Mouse (Mus musculus) liver, embryonic 14.5 days (tissue): ENCODE data around the gene Cox6b1.

Experiments used
- CTCF ChIP-seq: IDR thresholded peaks from 2 replicates; pipeline ENCODE4 v1.5.1; 2016; ENCODE audit warnings: antibody characterized with exemption, low read depth, control low read depth
- EP300 ChIP-seq: IDR thresholded peaks from 2 replicates; pipeline ENCODE4 v1.6.1; 2016; ENCODE audit warnings: antibody characterized with exemption, low read depth

DNA sequence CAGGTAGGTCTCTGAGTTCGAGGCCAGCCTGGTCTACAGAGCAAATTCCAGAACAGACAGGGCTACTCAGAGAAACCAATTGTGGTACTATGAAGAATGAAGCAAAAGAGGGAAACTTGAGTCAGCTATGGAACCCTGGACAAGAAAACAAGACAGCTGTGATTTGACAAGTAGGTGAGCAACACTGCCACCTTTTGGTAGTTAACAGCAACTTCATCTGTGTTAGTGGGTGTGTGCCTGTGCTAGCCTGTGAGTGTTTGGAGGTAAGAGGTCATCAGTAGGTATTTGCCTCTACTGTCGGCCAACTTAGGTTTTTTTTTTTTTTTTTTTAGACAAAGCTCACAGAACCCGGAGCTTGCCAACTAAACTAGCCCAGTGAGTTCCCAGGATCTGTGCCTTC lies 43.3 kb upstream of the Cox6b1 start:
- TF ChIP-seq CTCF (peak; percentile 73), EP300 (no peak)
